ENCODE assay signal across 7 mouse cellular contexts in genomic region chr12:16009822-16010620, GRCm38 (mm10).
DNase-seq lines count a peak whose midpoint lies in the region; ATAC-seq lines count a peak whose summit lies in the region.

No protein-coding gene starts in this region.

- H3K27ac ChIP-seq in embryonic facial prominence, embryonic 11.5 days (replicated peaks; ENCODE audit: low read depth, low read length) = no peak overlapping the region
- no peak overlapping the region for H3K27ac ChIP-seq in liver, embryonic 12.5 days

- no peak overlapping the region for H3K9ac ChIP-seq in embryonic facial prominence, embryonic 11.5 days (replicated peaks; ENCODE audit: low read length)
- H3K9ac ChIP-seq in liver, embryonic 12.5 days = no peak overlapping the region

- no peaks in the 10 kb centered on the region for H3K4me1 ChIP-seq in embryonic facial prominence, embryonic 11.5 days (ENCODE audit: control insufficient read depth, insufficient read depth, low read length)
- peaks cover 29% of the 10 kb centered on the region for H3K4me1 ChIP-seq in liver, embryonic 12.5 days

- DNase-seq in kidney, adult 9 months = peak; percentile 16
- DNase-seq in kidney, adult 11 months = no peak
- peak; percentile 60 for DNase-seq in NIH3T3 (ENCODE audit: low read depth)
- DNase-seq in embryonic facial prominence, embryonic 11.5 days (ENCODE audit: low spot score) = peak; percentile 56
- peak; percentile 16 to 45 for DNase-seq in kidney, postnatal 25 days
- no peak for DNase-seq in right cerebral cortex, postnatal 25 days

- no peaks in the 10 kb centered on the region for H3K9me3 ChIP-seq in embryonic facial prominence, embryonic 11.5 days (replicated peaks; ENCODE audit: control insufficient read depth, low read length)
- H3K9me3 ChIP-seq in liver, embryonic 12.5 days (replicated peaks) = no peaks in the 10 kb centered on the region

- no peaks in the 10 kb centered on the region for H3K27me3 ChIP-seq in embryonic facial prominence, embryonic 11.5 days (ENCODE audit: control insufficient read depth, insufficient read depth, low read length)
- H3K27me3 ChIP-seq in liver, embryonic 12.5 days (replicated peaks) = no peaks in the 10 kb centered on the region

- no peaks in the 10 kb centered on the region for H3K36me3 ChIP-seq in embryonic facial prominence, embryonic 11.5 days (replicated peaks; ENCODE audit: control insufficient read depth, insufficient read depth, low read depth, low read length)
- no peaks in the 10 kb centered on the region for H3K36me3 ChIP-seq in liver, embryonic 12.5 days

- no peak overlapping the region for H3K4me3 ChIP-seq in embryonic facial prominence, embryonic 11.5 days (ENCODE audit: low read depth, low read length)
- no peak overlapping the region for H3K4me3 ChIP-seq in liver, embryonic 12.5 days

- WGBS in embryonic facial prominence, embryonic 11.5 days = 24% methylated on average over 10 of the region's 10 CpGs
- 79% methylated on average over 10 of the region's 10 CpGs for WGBS in liver, embryonic 12.5 days (ENCODE audit: insufficient replicate concordance)

- no peak for ATAC-seq in embryonic facial prominence, embryonic 11.5 days (replicated peaks; ENCODE audit: insufficient number of reproducible peaks, low FRiP score, low TSS enrichment, low read depth)
- no peak for ATAC-seq in liver, embryonic 12.5 days

- H3K4me2 ChIP-seq in embryonic facial prominence, embryonic 11.5 days (ENCODE audit: low read depth, low read length) = no peak overlapping the region
- no peak overlapping the region for H3K4me2 ChIP-seq in liver, embryonic 12.5 days

Comparison
In these comparisons a context has a peak if more than half of its experiments do, and no peak if none do; other contexts are left out.
1. DNase-seq: peak in kidney, adult 9 months (single experiment), NIH3T3 (single experiment), embryonic facial prominence, embryonic 11.5 days (single experiment) and kidney, postnatal 25 days (2 of 2); none in kidney, adult 11 months (single experiment) and right cerebral cortex, postnatal 25 days (single experiment).